Mouse (Mus musculus) cerebellum, adult (tissue): ENCODE measurements around the gene Gm3685.
"Not testable (repeated sequence)": the region's sequence is repeated elsewhere in the genome, so short reads cannot be mapped to it uniquely, and the experiment has no call there.

ENCODE experiments used
- ATAC-seq: cut with Nextera tagmentation; 2 replicates; pipeline ENCODE4 v1.9.2; 2017; ENCODE audit warnings: mild to moderate bottlenecking, moderate library complexity, mixed read lengths; ENCODE audit not compliant: insufficient number of reproducible peaks, low FRiP score, low TSS enrichment

Gene Gm3685

GRCm38 (mm10) chr14:7044870-7045269 is at the start of gene Gm3685:
Gene Gm3685, minus strand, starts transcription at chr14:7044970.
- ATAC-seq: not testable (repeated sequence)

- ATAC-seq: not testable (repeated sequence)
Measured at GRCm38 (mm10) chr14:7026781-7027749, 17.7 kb downstream of the Gm3685 start, which contains the start of gene Gm10406. Gene Gm10406, minus strand, starts transcription at chr14:7027449.

- ATAC-seq: not testable (repeated sequence)
Measured at GRCm38 (mm10) chr14:7026274-7026673, 18.5 kb downstream of the Gm3685 start.
